Mouse (Mus musculus) liver, embryonic 16.5 days (tissue): Measurements from ENCODE around the gene Spag9. TPM values are rescaled to one million over a fixed set of nuclear protein-coding genes. Genes with fewer than 3 reads are reported as not detected.
A peak's percentile ranks its signal among the peaks of the same experiment; 100 is the strongest.
"Not testable (repeated sequence)": the region's sequence is repeated elsewhere in the genome, so short reads cannot be mapped to it uniquely, and the experiment has no call there.

Source experiments
- ATAC-seq: fragments of 200-750 bp; cut with Nextera tagmentation; 2 replicates; pipeline ENCODE4 v1.8.0; 2017; ENCODE audit warnings: low read depth, mild to moderate bottlenecking, moderate number of reproducible peaks, moderate library complexity
- H3K27ac ChIP-seq: fragments of 300-500 bp; sonication (generic); 2 replicates; pipeline ENCODE4 v1.5.1; 2014; ENCODE audit warnings: mild to moderate bottlenecking, low read length
- H3K27me3 ChIP-seq: fragments of 300-500 bp; sonication (generic); 2 replicates; pipeline ENCODE4 v1.6.1; 2014; ENCODE audit warnings: low read depth, low read length, mixed read lengths; ENCODE audit not compliant: control insufficient read depth, insufficient read depth
- H3K36me3 ChIP-seq: fragments of 300-500 bp; sonication (generic); 2 replicates; pipeline ENCODE4 v1.6.1; 2014; ENCODE audit warnings: mild to moderate bottlenecking; ENCODE audit not compliant: control insufficient read depth, insufficient read depth
- H3K4me1 ChIP-seq: fragments of 300-500 bp; sonication (generic); 2 replicates; pipeline ENCODE4 v1.6.1; 2014; ENCODE audit warnings: low read depth, low read length, mixed read lengths; ENCODE audit not compliant: control insufficient read depth
- H3K4me2 ChIP-seq: fragments of 300-500 bp; sonication (generic); 2 replicates; pipeline ENCODE4 v1.6.1; 2014; ENCODE audit warnings: low read depth, low read length, mixed read lengths
- H3K4me3 ChIP-seq: fragments of 300-500 bp; sonication (generic); 2 replicates; pipeline ENCODE4 v1.5.1; 2014; ENCODE audit warnings: low read depth, mild to moderate bottlenecking, low read length
- H3K9ac ChIP-seq: fragments of 300-500 bp; sonication (generic); 2 replicates; pipeline ENCODE4 v1.6.1; 2014; ENCODE audit warnings: low read depth, low read length
- H3K9me3 ChIP-seq: fragments of 300-500 bp; sonication (generic); replicated peaks from 2 replicates; pipeline ENCODE4 v1.6.1; 2016; ENCODE audit warnings: low read length; ENCODE audit not compliant: control insufficient read depth
- WGBS: fragments of 180-500 bp; shearing (Covaris S2); extraction: QIAGEN DNeasy Blood & Tissue Kit; methylation state at CpG from one replicate; pipeline ENCODE4 v1.1.7; 2014; ENCODE audit not compliant: insufficient replicate concordance; 5-methylcytosine and 5-hydroxymethylcytosine counted together
- polyA plus RNA-seq: library from polyadenylated mRNA; unstranded; fragments of >200 nt; fragmentation: Nextera tagmentation; extraction: Ambion mirVana; gene quantifications from 2 replicates; pipeline ENCODE4 v1.2.1, GENCODE M21; 2015

Spag9 gene
- polyA plus RNA-seq, 1 experiment from 2014 or later, result 10.5 TPM

DNA sequence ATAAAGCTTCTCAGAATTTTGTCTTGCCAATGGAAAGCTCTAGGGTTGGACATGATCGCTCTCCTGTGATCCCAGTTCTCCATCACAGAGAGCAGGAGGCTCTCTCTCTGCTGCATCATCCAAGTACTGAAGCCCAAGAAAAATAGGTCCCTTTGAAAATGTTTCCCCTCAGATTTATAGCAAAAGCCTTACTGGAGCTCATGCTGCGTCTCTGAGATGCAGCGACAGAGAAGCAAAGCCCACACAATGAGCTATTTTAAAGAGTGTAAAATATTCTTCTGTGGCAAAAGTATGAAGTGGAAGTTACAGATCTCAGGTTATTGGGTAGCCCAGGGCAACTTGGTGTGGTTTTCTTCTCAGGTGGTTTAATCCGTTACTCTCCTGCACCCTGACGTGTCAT is 68.0 kb downstream of the Spag9 start:
- Histone ChIP-seq H3K27me3 (no peaks in the 10 kb centered on the region), H3K4me3 (no peak overlapping the region), H3K9me3 (no peaks in the 10 kb centered on the region), H3K9ac (no peak overlapping the region), H3K4me1 (no peaks in the 10 kb centered on the region), H3K27ac (no peak overlapping the region), H3K36me3 (peaks cover 4% of the 10 kb centered on the region), H3K4me2 (no peak overlapping the region)
- 84% methylated on average over 5 of the region's 5 CpGs for WGBS
- no peak for ATAC-seq

DNA sequence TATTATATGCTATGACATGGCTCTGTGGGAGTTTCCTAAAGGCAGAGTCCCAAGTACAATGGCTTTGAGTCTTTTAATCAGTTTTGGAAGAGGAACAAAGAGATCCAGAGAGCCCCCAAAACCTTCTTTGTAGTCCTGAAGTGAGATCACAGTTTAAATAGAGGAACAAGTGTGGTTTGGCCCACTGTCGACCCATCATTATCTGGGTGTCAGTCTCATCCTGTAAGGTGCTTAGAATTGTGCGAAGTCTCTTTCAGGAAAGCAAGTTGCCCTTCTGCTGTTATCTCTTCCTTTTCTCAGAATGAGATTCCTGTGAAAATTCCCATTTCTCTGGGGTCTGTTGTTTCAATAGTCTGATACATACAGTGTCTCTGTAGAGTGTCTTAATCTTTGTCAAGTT is 74.6 kb downstream of the Spag9 start:
- Histone ChIP-seq H3K4me2 (no peak overlapping the region), H3K36me3 (peaks cover 6% of the 10 kb centered on the region), H3K9me3 (no peaks in the 10 kb centered on the region), H3K9ac (no peak overlapping the region), H3K27ac (no peak overlapping the region), H3K4me1 (no peaks in the 10 kb centered on the region), H3K27me3 (no peaks in the 10 kb centered on the region), H3K4me3 (no peak overlapping the region)
- no peak for ATAC-seq
- WGBS, result 24% methylated on average over 2 of the region's 2 CpGs

DNA sequence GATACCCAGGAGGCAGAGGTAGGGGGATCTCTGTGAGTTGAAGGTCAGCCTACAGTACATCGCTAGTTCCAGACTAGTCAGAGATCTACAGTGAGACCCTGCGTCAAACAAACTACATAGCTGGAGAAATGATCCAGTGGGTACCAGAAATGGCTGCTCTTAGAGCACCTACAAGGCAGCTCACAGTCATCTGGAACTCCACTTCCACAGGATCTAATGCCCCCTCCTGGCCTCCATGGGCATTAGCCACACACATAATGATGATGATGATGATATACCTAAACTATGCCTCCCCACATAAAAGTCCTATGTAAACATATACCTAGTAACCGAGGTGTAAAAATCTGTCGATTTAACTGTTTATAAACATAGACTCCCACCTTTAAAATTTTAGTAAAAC is 77.4 kb downstream of the Spag9 start:
- no peak for ATAC-seq
- Histone ChIP-seq H3K4me2 (no peak overlapping the region), H3K36me3 (peaks cover 6% of the 10 kb centered on the region), H3K4me3 (no peak overlapping the region), H3K27ac (no peak overlapping the region), H3K27me3 (no peaks in the 10 kb centered on the region), H3K4me1 (no peaks in the 10 kb centered on the region), H3K9me3 (no peaks in the 10 kb centered on the region), H3K9ac (no peak overlapping the region)
- WGBS, result 81% methylated on average over 4 of the region's 4 CpGs

DNA sequence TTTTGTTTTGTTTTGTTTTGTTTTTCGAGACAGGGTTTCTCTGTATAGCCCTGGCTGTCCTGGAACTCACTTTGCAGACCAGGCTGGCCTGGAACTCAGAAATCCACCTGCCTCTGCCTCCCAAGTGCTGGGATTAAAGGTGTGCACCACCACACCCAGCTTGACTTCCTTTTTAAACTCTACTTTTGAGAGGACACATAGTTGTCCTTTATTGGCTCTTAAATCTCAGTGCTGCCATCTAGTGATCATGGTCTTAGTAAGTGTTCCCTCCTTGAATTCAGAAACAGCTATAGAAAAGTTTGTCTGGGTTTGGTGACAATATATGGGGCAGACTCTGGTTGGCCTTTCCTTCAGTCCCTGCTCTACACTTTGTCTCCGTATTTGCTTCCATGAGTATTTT is 91.1 kb downstream of the Spag9 start:
- H3K27me3 ChIP-seq, ATAC-seq, H3K27ac ChIP-seq, H3K9me3 ChIP-seq, H3K4me2 ChIP-seq, H3K9ac ChIP-seq, H3K36me3 ChIP-seq, H3K4me3 ChIP-seq, H3K4me1 ChIP-seq: not testable (repeated sequence)
- WGBS, result 72% methylated on average over 2 of the region's 2 CpGs

DNA sequence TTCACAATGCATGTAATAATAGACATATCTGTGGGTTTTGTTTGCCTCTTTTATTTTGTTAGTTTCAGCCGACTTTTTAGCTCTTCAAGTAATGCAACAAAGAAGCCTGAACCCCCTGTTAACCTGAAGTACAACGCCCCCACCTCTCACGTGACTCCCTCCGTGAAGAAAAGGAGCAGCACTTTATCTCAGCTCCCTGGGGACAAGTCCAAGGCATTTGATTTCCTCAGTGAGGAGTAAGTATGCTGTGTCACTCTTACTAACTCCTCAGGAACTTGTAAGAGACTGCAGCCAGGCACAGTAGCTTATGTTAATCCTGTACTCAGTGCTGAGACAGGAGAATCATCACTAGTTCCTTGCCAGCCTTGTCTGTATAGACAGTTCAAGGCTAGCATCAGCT is 94.6 kb downstream of the Spag9 start:
- H3K36me3 ChIP-seq, result peaks cover 8% of the 10 kb centered on the region
- no peak overlapping the region for H3K4me3 ChIP-seq
- H3K4me1 ChIP-seq, result no peaks in the 10 kb centered on the region
- no peak overlapping the region for H3K27ac ChIP-seq
- H3K9me3 ChIP-seq, result no peaks in the 10 kb centered on the region
- no peaks in the 10 kb centered on the region for H3K27me3 ChIP-seq
- no peak overlapping the region for H3K4me2 ChIP-seq
- WGBS, result 75% methylated on average over 4 of the region's 4 CpGs
- H3K9ac ChIP-seq, result no peak overlapping the region
- no peak for ATAC-seq

DNA sequence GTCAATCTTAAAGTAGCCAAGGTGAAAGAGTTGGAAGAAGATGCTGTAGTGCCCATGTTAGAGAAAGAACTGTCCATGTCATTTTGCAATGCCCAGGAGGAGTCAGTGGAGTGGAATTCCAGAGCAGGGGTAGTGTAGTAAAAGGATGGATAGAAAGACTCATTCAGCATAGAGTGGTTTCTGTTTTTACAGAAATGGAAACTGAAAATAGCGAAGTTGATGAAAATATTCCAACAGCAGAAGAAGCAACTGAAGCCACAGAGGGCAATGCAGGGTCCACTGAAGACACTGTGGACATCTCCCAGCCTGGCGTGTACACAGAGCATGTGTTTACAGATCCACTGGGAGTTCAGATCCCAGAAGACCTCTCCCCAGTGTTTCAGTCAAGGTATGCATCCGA is 101.6 kb downstream of the Spag9 start:
- no peaks in the 10 kb centered on the region for H3K9me3 ChIP-seq
- no peak overlapping the region for H3K4me3 ChIP-seq
- H3K27ac ChIP-seq, result no peak overlapping the region
- no peaks in the 10 kb centered on the region for H3K27me3 ChIP-seq
- no peak overlapping the region for H3K9ac ChIP-seq
- H3K36me3 ChIP-seq, result peaks cover 9% of the 10 kb centered on the region; the same call in 1 of the 2 replicates
- no peaks in the 10 kb centered on the region for H3K4me1 ChIP-seq
- WGBS, result 71% methylated on average over 3 of the region's 3 CpGs
- H3K4me2 ChIP-seq, result no peak overlapping the region
- no peak for ATAC-seq

DNA sequence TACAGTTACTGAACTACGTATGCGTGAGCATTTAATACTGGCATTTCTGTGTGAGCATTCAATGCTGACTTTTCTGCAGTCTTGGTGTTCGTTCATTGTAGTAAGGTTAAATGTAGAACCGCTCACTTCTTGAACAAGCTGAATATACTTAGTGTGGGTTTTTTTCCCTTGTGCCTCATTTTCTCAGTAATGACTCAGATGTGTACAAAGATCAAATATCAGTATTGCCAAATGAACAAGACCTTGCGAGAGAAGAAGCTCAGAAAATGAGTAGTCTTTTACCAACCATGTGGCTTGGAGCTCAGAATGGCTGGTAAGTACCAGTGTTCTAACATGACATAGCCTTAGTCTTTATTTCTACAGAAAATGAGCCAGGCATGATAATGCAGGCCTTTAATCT is 102.9 kb downstream of the Spag9 start:
- peaks cover 9% of the 10 kb centered on the region for H3K36me3 ChIP-seq
- H3K4me3 ChIP-seq, result no peak overlapping the region
- no peak overlapping the region for H3K4me2 ChIP-seq
- H3K27me3 ChIP-seq, result no peaks in the 10 kb centered on the region
- no peak overlapping the region for H3K9ac ChIP-seq
- H3K27ac ChIP-seq, result no peak overlapping the region
- H3K4me1 ChIP-seq, result no peaks in the 10 kb centered on the region
- H3K9me3 ChIP-seq, result no peaks in the 10 kb centered on the region
- no peak for ATAC-seq
- 81% methylated on average over 5 of the region's 5 CpGs for WGBS

DNA sequence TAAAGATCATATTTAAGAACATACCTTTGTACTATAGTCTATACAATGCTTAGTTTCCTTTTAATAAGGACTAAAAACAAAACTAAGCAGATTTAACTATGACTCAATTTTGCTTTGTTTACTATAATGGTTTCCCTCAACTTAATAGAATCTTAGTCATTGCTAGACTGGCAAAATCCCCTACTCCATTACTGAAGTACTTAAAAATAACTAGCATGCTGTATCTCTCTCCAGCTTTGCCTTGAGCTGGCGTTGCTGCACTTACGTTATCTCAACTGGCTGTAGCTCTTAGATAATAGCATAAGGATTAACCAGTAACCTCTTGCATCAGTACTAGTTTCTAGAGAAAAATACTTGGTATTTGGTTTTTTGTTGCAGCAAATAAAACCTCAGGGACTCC is 117.9 kb downstream of the Spag9 start:
- peak; percentile 72 for ATAC-seq
- H3K27ac ChIP-seq, result no peak overlapping the region; the same call in 1 of the 2 replicates
- no peak overlapping the region for H3K4me3 ChIP-seq
- H3K36me3 ChIP-seq, result peaks cover 7% of the 10 kb centered on the region; the same call in 1 of the 2 replicates
- no peak overlapping the region for H3K9ac ChIP-seq
- H3K4me2 ChIP-seq, result no peak overlapping the region
- H3K4me1 ChIP-seq, result peaks cover 4% of the 10 kb centered on the region
- no peaks in the 10 kb centered on the region for H3K27me3 ChIP-seq
- WGBS, result 25% methylated on average over 2 of the region's 2 CpGs
- no peaks in the 10 kb centered on the region for H3K9me3 ChIP-seq

DNA sequence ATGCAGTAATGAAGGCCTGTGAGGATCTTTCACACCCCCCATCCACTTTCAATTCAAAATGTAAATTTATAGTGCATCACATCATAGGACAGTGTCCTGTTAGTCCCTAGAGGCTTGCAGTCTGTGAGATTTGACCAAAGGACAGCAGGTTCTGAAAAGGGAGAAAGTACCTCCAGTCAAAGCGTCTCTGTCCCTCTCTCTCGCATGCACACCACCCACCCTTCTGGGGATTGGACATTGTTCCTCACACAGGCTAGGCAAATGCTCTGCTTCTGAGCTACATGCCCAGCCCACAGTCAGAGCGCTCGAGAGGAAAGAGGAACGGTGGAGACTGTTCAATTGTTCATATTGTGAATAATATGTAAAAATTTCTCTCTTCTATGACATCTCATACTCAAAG is 119.5 kb downstream of the Spag9 start:
- no peak overlapping the region for H3K9ac ChIP-seq
- H3K27me3 ChIP-seq, result no peaks in the 10 kb centered on the region
- no peak for ATAC-seq
- no peak overlapping the region for H3K4me3 ChIP-seq
- 83% methylated on average over 5 of the region's 5 CpGs for WGBS
- no peaks in the 10 kb centered on the region for H3K9me3 ChIP-seq
- peaks cover 4% of the 10 kb centered on the region for H3K4me1 ChIP-seq
- H3K4me2 ChIP-seq, result no peak overlapping the region
- no peak overlapping the region for H3K27ac ChIP-seq
- H3K36me3 ChIP-seq, result peaks cover 7% of the 10 kb centered on the region; the same call in 1 of the 2 replicates
